Mouse (Mus musculus): ENCODE data around the gene Khdc4. TPM values are rescaled to one million over a fixed set of nuclear protein-coding genes. Genes with fewer than 3 reads are reported as not detected.
A peak's percentile ranks its signal among the peaks of the same experiment; 100 is the strongest.

Khdc4 gene
- total and polyA plus RNA-seq, 2 experiments from 2014 or later = 55.1 to 93.3 TPM

DNA sequence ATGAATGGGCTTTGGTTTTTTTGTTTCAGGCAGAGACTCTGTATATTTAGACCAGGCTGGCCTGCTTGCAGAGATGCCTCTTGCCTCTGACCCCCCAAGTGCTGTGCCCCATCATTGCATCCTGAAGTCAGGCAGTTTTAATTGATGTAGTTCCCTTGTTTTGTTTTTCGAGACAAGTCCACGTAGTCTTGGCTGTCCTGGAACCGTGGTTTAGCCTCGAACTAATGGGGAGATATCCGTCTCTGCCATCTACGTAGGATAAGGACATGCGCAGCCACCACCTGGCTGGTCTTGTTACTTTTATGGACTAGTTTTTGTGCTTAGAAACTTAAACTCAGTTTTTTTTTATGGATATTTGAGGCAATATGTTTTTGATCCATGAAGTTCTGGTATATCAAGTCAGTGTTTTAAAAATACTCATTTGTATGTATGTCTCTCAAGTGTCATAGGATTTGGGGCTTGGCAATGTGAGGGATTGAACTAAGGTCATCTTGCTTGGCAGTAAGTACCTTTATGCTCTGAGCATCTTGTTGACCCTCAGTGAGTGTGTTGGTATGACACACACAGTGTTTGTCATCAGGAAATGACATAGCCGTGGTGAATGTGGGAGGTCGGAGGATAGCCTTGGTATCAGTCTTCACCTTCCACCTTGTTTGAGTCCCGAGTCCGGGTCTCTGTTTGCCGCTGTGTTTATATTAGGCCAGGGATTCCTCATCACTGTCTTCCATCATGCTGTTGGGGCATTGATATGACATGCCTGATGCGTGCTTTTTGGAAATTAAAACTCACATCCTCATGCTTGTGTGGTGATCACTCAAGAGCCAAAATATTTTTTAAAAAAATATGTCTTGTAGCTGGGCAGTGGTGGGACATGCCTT lies 1.4 kb downstream of the Khdc4 start:
- H3K4me2 ChIP-seq (ENCODE audit: low read depth) = peak overlapping the region; percentile 77
- no peak for DNase-seq
- peaks cover 28% of the 10 kb centered on the region for H3K36me3 ChIP-seq (ENCODE audit: insufficient read depth)
- no peak for TF ChIP-seq CTCF (IDR thresholded peaks at IDR 0.05; ENCODE audit: low read depth)
- no peak for ATAC-seq
- WGBS = 53% methylated on average over 13 of the region's 13 CpGs
- H3K27ac ChIP-seq (ENCODE audit: low read depth, low read length) = peak overlapping the region; percentile 99
- H3K9ac ChIP-seq = peak overlapping the region; percentile 98
- H3K4me1 ChIP-seq (ENCODE audit: insufficient read depth) = 0 out of 2 replicates have a peak, but pooled peaks cover 6% of the 10 kb centered on the region
- H3K27me3 ChIP-seq (ENCODE audit: insufficient read depth, low read length) = no peaks in the 10 kb centered on the region
- H3K9me3 ChIP-seq (ENCODE audit: low read length) = no peaks in the 10 kb centered on the region
- peak overlapping the region; percentile 96 for H3K4me3 ChIP-seq (ENCODE audit: low read depth, low read length)

DNA sequence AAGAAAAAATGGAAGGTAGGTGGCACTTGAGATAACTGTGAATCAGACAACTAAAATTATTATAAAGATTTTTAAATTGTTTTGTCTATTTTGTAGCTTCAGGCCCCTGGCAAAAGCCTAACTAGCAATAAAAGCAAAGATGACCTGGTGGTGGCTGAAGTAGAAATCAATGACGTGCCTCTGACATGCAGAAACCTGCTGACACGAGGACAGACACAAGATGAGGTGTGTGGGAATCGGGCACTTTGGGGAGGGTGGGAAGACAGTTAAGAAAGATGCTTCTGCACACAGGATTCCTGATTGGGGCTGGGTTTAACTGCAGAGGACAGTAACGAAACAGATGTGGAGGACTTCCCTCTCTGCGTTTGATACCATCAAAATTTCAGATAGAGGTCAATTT lies 3.5 kb downstream of the Khdc4 start:
- no peak overlapping the region for H3K4me3 ChIP-seq (ENCODE audit: low read depth, low read length)
- 91% methylated on average over 5 of the region's 5 CpGs for WGBS
- no peak overlapping the region for H3K4me2 ChIP-seq (ENCODE audit: low read depth)
- H3K27me3 ChIP-seq (ENCODE audit: insufficient read depth, low read length) = no peaks in the 10 kb centered on the region
- no peak overlapping the region for H3K27ac ChIP-seq (ENCODE audit: low read depth, low read length)
- peaks cover 43% of the 10 kb centered on the region for H3K36me3 ChIP-seq (ENCODE audit: insufficient read depth)
- H3K9me3 ChIP-seq (ENCODE audit: low read length) = no peaks in the 10 kb centered on the region
- no peak for TF ChIP-seq CTCF (IDR thresholded peaks at IDR 0.05; ENCODE audit: low read depth)
- H3K9ac ChIP-seq = no peak overlapping the region
- ATAC-seq (no peak), DNase-seq (no peak)
- H3K4me1 ChIP-seq (ENCODE audit: insufficient read depth) = 0 out of 2 replicates have a peak, but pooled peaks cover 6% of the 10 kb centered on the region

DNA sequence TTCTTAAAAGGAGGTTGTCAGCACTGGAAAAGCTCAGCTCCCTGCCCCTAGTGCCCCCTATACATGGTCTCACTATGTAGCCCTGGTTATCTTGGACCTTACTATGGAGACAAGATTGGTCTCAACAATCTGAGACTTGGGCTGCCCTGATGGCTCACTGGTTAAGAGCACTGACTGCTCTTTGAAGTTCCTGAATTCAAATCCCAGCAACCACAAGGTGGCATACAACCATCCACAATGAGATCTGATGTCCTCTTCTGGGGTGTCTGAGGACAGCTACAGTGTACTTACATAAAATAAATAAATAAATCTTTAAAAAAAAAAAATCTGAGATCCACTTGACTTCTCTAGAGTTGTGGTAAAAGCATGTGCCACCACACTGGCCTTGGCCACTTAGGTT lies 9.9 kb downstream of the Khdc4 start:
- Histone ChIP-seq H3K27ac (ENCODE audit: low read depth, low read length) (no peak overlapping the region), H3K36me3 (ENCODE audit: insufficient read depth) (peaks cover 86% of the 10 kb centered on the region), H3K9me3 (ENCODE audit: low read length) (no peaks in the 10 kb centered on the region), H3K4me2 (ENCODE audit: low read depth) (no peak overlapping the region), H3K4me1 (ENCODE audit: insufficient read depth) (no peaks in the 10 kb centered on the region), H3K4me3 (ENCODE audit: low read depth, low read length) (no peak overlapping the region), H3K9ac (no peak overlapping the region), H3K27me3 (ENCODE audit: insufficient read depth, low read length) (no peaks in the 10 kb centered on the region)
- ATAC-seq (no peak), DNase-seq (no peak)
- TF ChIP-seq CTCF (IDR thresholded peaks at IDR 0.05; ENCODE audit: low read depth) = 0 out of 2 replicates have a peak, but pooled peaks have one; percentile 20

DNA sequence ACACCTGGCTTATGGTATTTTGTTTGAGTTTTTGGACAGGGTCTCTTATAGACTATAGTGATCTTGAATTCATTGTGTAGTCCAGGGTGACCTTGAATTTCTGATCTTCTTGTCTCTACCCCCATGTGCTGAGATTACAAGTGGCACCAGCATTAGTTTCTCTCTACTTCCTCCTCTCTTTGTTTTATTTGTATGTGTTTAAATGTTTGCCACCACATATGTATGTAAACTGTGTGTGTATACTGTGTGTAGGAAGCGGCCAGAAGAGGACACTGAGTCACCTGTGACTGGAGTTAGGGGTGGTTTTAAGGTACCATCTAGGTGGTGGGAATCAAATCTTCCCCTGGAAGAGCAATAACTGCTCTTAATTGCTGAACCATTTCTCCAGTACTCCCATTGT lies 12.4 kb downstream of the Khdc4 start:
- ATAC-seq (no peak), DNase-seq (no peak)
- Histone ChIP-seq H3K27me3 (ENCODE audit: insufficient read depth, low read length) (no peaks in the 10 kb centered on the region), H3K4me3 (ENCODE audit: low read depth, low read length) (no peak overlapping the region), H3K4me2 (ENCODE audit: low read depth) (no peak overlapping the region), H3K36me3 (ENCODE audit: insufficient read depth) (peaks cover 89% of the 10 kb centered on the region), H3K4me1 (ENCODE audit: insufficient read depth) (no peaks in the 10 kb centered on the region), H3K9me3 (ENCODE audit: low read length) (no peaks in the 10 kb centered on the region), H3K9ac (no peak overlapping the region), H3K27ac (ENCODE audit: low read depth, low read length) (no peak overlapping the region; the same call in 1 of the 2 replicates)
- WGBS = 91% methylated on average over 1 of the region's 1 CpGs
- TF ChIP-seq CTCF (IDR thresholded peaks at IDR 0.05; ENCODE audit: low read depth) = no peak

DNA sequence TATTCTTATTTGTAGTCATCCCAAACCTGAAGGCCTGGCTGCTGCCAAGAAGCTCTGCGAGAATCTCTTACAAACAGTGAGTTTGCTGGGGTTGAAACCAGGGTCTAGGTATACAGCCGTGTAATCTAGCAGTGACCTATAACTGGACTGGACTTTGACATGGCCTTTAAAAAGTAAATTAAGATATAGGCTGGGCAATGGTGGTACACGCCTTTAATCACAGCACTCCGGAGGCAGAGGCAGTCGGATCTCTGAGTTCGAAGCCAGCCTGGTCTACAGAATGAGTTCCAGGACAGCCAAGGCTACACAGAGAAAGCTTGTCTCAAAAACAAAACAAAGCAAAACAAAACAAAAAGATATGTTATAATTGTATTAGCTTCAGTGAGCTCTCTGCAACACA lies 13.2 kb downstream of the Khdc4 start:
- ATAC-seq (no peak), DNase-seq (no peak)
- peaks cover 88% of the 10 kb centered on the region for H3K36me3 ChIP-seq (ENCODE audit: insufficient read depth)
- no peaks in the 10 kb centered on the region for H3K4me1 ChIP-seq (ENCODE audit: insufficient read depth)
- H3K9ac ChIP-seq = no peak overlapping the region
- no peaks in the 10 kb centered on the region for H3K27me3 ChIP-seq (ENCODE audit: insufficient read depth, low read length)
- no peak overlapping the region for H3K27ac ChIP-seq (ENCODE audit: low read depth, low read length)
- H3K9me3 ChIP-seq (ENCODE audit: low read length) = no peaks in the 10 kb centered on the region
- 95% methylated on average over 6 of the region's 6 CpGs for WGBS
- H3K4me3 ChIP-seq (ENCODE audit: low read depth, low read length) = no peak overlapping the region
- no peak overlapping the region for H3K4me2 ChIP-seq (ENCODE audit: low read depth)
- no peak for TF ChIP-seq CTCF (IDR thresholded peaks at IDR 0.05; ENCODE audit: low read depth)

DNA sequence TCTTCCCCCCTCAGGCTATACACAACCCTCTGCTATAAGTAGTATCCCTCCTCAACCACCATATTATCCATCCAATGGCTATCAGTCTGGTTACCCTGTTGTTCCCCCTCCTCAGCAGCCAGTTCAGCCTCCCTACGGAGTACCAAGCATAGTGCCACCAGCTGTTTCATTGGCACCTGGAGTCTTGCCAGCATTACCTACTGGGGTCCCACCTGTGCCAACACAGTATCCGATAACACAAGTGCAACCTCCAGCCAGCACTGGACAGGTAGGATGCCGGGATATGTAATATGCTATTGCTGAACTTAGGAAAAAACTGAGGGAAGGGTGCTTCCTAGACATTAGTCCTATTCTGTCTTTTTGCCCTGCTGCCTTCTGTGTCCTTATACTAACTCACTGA lies 14.6 kb downstream of the Khdc4 start:
- H3K9me3 ChIP-seq (ENCODE audit: low read length) = no peaks in the 10 kb centered on the region
- H3K4me1 ChIP-seq (ENCODE audit: insufficient read depth) = no peaks in the 10 kb centered on the region
- ATAC-seq = no peak
- H3K4me3 ChIP-seq (ENCODE audit: low read depth, low read length) = no peak overlapping the region
- WGBS = 65% methylated on average over 3 of the region's 3 CpGs
- no peak for TF ChIP-seq CTCF (IDR thresholded peaks at IDR 0.05; ENCODE audit: low read depth)
- H3K9ac ChIP-seq = no peak overlapping the region
- no peak for DNase-seq
- H3K27ac ChIP-seq (ENCODE audit: low read depth, low read length) = no peak overlapping the region
- no peaks in the 10 kb centered on the region for H3K27me3 ChIP-seq (ENCODE audit: insufficient read depth, low read length)
- no peak overlapping the region for H3K4me2 ChIP-seq (ENCODE audit: low read depth)
- peaks cover 84% of the 10 kb centered on the region for H3K36me3 ChIP-seq (ENCODE audit: insufficient read depth)

DNA sequence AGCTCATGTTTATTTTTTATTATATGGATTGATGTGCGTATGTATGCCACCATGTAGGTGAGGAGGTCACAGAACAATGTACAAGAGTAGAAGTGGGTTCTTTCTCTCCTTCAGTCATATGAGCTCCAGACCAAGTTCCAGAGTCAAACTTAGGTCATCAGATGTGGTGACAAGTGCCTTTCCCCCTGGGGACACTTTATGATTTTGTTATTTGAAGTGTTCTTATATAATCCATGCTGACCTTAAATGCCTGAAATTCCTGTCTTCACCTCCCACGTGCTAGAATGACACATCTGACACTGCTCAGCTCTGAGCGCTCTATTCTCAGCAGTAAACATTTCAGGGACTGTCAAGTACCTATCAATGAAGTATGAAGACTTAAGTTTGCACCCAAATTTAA lies 15.6 kb downstream of the Khdc4 start:
- H3K9ac ChIP-seq = no peak overlapping the region
- H3K4me3 ChIP-seq (ENCODE audit: low read depth, low read length) = no peak overlapping the region
- DNase-seq (no peak), ATAC-seq (no peak)
- H3K4me2 ChIP-seq (ENCODE audit: low read depth) = no peak overlapping the region
- WGBS = 87% methylated on average over 3 of the region's 3 CpGs
- TF ChIP-seq CTCF (IDR thresholded peaks at IDR 0.05; ENCODE audit: low read depth) = no peak
- H3K4me1 ChIP-seq (ENCODE audit: insufficient read depth) = no peaks in the 10 kb centered on the region
- no peak overlapping the region for H3K27ac ChIP-seq (ENCODE audit: low read depth, low read length)
- H3K9me3 ChIP-seq (ENCODE audit: low read length) = no peaks in the 10 kb centered on the region
- no peaks in the 10 kb centered on the region for H3K27me3 ChIP-seq (ENCODE audit: insufficient read depth, low read length)
- H3K36me3 ChIP-seq (ENCODE audit: insufficient read depth) = peaks cover 78% of the 10 kb centered on the region

Measured in forebrain, postnatal 0 days (tissue).